ENCODE assay signal across 18 mouse cellular contexts in genomic region chr2:49067886-49068285, GRCm38 (mm10).
"Had no signal": no experiment of that assay in that cellular context is flagged by ENCODE, and none has a peak within 500 bp of the region (broad histone marks: within the 10 kb centered on the region; RNA-seq: fewer than 3 reads in every experiment).

No protein-coding gene starts in this region.

- H3K9ac ChIP-seq: limb, embryonic 13.5 days; liver, embryonic 14.5 days; midbrain, embryonic 15.5 days; neural tube, embryonic 12.5 days; stomach, embryonic 15.5 days had no signal

- H3K4me2 ChIP-seq: limb, embryonic 13.5 days; midbrain, embryonic 11.5 days; midbrain, embryonic 15.5 days; neural tube, embryonic 12.5 days; stomach, embryonic 15.5 days had no signal

- H3K27ac ChIP-seq: limb, embryonic 13.5 days; liver, embryonic 14.5 days; midbrain, embryonic 15.5 days; neural tube, embryonic 12.5 days; stomach, embryonic 15.5 days had no signal

- ATAC-seq: lung, postnatal 0 days; midbrain, embryonic 15.5 days had no signal

- H3K27me3 ChIP-seq: limb, embryonic 13.5 days; megakaryocyte, embryonic 14.5 days; midbrain, embryonic 15.5 days; neural tube, embryonic 12.5 days; stomach, embryonic 15.5 days had no signal

- H3K4me3 ChIP-seq: limb, embryonic 13.5 days; megakaryocyte, embryonic 14.5 days; midbrain, embryonic 15.5 days; neural tube, embryonic 12.5 days; stomach, embryonic 15.5 days had no signal

- H3K9me3 ChIP-seq: limb, embryonic 13.5 days; megakaryocyte, embryonic 14.5 days; midbrain, embryonic 15.5 days; neural tube, embryonic 12.5 days; stomach, embryonic 15.5 days had no signal

- DNase-seq: kidney, adult 8-10 months; kidney, postnatal 25 days; left cerebral cortex, postnatal 4 days; lung, adult 2 months; lung, postnatal 36 days; retina, postnatal 1 day; right cerebral cortex, postnatal 4 days; spleen, adult 18-20 months; thymus, adult 2 months; thymus, postnatal 36 days had no signal

- H3K4me1 ChIP-seq: limb, embryonic 13.5 days; midbrain, embryonic 15.5 days; neural tube, embryonic 12.5 days; stomach, embryonic 15.5 days had no signal

- H3K36me3 ChIP-seq: limb, embryonic 13.5 days; midbrain, embryonic 15.5 days; neural tube, embryonic 12.5 days; stomach, embryonic 15.5 days had no signal
